Mouse (Mus musculus) heart, postnatal 14 days (tissue): ENCODE measurements around the gene Insc. TPM values are rescaled to one million over a fixed set of nuclear protein-coding genes. Genes with fewer than 3 reads are reported as not detected.

Experiments
- DNase-seq, 2 experiments: peaks; one replicate each; pipeline ENCODE4 v3.0.0; 2021 to 2022
- intact Hi-C: fragments of 180-260 bp; cut with DNase I; formaldehyde crosslinking; loops from one replicate; pipeline ENCODE4 v1.15.1; 2025
- total RNA-seq, 2 experiments: library from RNA; stranded (reverse); gene quantifications; 2 replicates each; pipeline ENCODE4 v1.2.3; 2021

Insc gene
- total RNA-seq, 2 experiments from 2014 or later, result 0.74 to 0.83 TPM

GRCm38 (mm10) chr7:114754196-114754595, 10.7 kb downstream of the Insc start:
- intact Hi-C loops, result no loop called here
- no peak for DNase-seq

- DNase-seq, result no peak
- intact Hi-C loops, result no loop called here
Observed at GRCm38 (mm10) chr7:114754626-114755025, 11.1 kb downstream of the Insc start.

GRCm38 (mm10) chr7:114762660-114763059, 19.2 kb downstream of the Insc start:
- intact Hi-C loops, result no loop called here
- peak in 1 of 2 experiments; percentile 17 for DNase-seq

- intact Hi-C loops, result no loop called here
- DNase-seq, result no peak
Observed at GRCm38 (mm10) chr7:114765273-114765672, 21.8 kb downstream of the Insc start.

- intact Hi-C loops, result no loop called here
- no peak for DNase-seq
Observed at GRCm38 (mm10) chr7:114766523-114766922, 23.0 kb downstream of the Insc start.

GRCm38 (mm10) chr7:114768516-114768915, 25.0 kb downstream of the Insc start:
- DNase-seq, result no peak
- intact Hi-C loops, result no loop called here

- intact Hi-C loops, result no loop called here
- no peak for DNase-seq
Observed at GRCm38 (mm10) chr7:114769041-114769440, 25.5 kb downstream of the Insc start.

- no peak for DNase-seq
- intact Hi-C loops, result no loop called here
Observed at GRCm38 (mm10) chr7:114770586-114770985, 27.1 kb downstream of the Insc start.

- DNase-seq, result no peak
- intact Hi-C loops, result no loop called here
Observed at GRCm38 (mm10) chr7:114771801-114772200, 28.3 kb downstream of the Insc start.

GRCm38 (mm10) chr7:114773781-114774180, 30.3 kb downstream of the Insc start:
- intact Hi-C loops, result no loop called here
- DNase-seq, result no peak

- no peak for DNase-seq
- intact Hi-C loops, result no loop called here
Observed at GRCm38 (mm10) chr7:114775856-114776255, 32.4 kb downstream of the Insc start.

GRCm38 (mm10) chr7:114778156-114778770, 34.8 kb downstream of the Insc start:
- no peak for DNase-seq
- intact Hi-C loops, result no loop called here

GRCm38 (mm10) chr7:114779056-114779660, 35.7 kb downstream of the Insc start:
- intact Hi-C loops, result no loop called here
- no peak for DNase-seq

- intact Hi-C loops, result no loop called here
- DNase-seq, result no peak
Observed at GRCm38 (mm10) chr7:114783291-114783690, 39.8 kb downstream of the Insc start.

- no peak for DNase-seq
- intact Hi-C loops, result no loop called here
Observed at GRCm38 (mm10) chr7:114791087-114791486, 47.6 kb downstream of the Insc start.

- no peak for DNase-seq
- intact Hi-C loops, result no loop called here
Observed at GRCm38 (mm10) chr7:114792026-114792425, 48.5 kb downstream of the Insc start.

- intact Hi-C loops, result no loop called here
- no peak for DNase-seq
Observed at GRCm38 (mm10) chr7:114794400-114794799, 50.9 kb downstream of the Insc start.

GRCm38 (mm10) chr7:114802576-114802975, 59.1 kb downstream of the Insc start:
- intact Hi-C loops, result no loop called here
- DNase-seq, result no peak

GRCm38 (mm10) chr7:114805311-114805710, 61.8 kb downstream of the Insc start:
- no peak for DNase-seq
- intact Hi-C loops, result no loop called here

GRCm38 (mm10) chr7:114807343-114807742, 63.8 kb downstream of the Insc start:
- intact Hi-C loops, result no loop called here
- DNase-seq, result no peak

- no peak for DNase-seq
- intact Hi-C loops, result no loop called here
Observed at GRCm38 (mm10) chr7:114808341-114808740, 64.8 kb downstream of the Insc start.

GRCm38 (mm10) chr7:114817291-114817806, 73.9 kb downstream of the Insc start:
- intact Hi-C loops, result loop anchor here (2.0 to 10.0 kb wide), 5 partner anchors 85 to 543 kb away; partner anchors contain the start of gene Psma1
- DNase-seq, result peak; percentile 85 to 92
